Mouse (Mus musculus) ovary, postnatal 10 days (tissue): Measurements from ENCODE around the gene Castor2.

Source experiments
- DNase-seq: peaks from one replicate; pipeline ENCODE4 v3.0.0; 2022; ENCODE audit warnings: low spot score

Castor2 gene

DNA sequence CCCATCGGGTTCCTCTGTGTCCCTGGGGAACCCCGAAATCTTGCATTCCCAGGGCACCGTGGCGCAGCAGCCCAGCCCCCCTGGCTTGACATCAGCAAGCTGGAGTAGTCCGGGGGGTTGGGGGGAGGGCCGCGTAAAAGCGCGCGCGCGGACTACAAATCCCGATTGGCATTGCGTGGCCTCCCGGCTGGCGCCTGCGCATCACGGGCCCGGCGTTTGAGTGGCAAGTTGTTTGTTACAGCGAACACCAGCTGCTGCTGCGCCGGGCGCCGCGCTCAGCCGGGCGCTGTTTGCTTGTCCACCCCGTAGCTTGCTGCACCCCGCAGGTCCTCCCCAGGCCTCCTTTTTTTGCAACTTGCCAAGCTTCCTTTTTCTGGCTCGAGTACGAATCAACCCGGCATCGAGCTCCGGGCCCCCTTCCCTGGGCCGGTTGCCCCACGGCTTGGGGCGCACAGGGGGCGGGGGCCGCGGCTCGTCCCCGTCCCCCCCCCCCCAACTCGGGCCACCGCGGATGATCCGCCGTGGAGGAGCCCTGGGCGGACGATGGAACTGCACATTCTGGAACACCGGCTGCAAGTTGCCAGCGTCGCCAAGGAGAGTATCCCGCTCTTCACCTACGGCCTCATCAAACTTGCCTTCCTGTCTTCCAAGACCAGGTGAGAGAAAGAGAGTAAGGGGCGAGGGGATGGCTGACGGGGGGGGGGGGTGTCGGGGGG, at the start of gene Castor2:
TSS of gene Castor2 (plus strand) at position 216 of the 716 bp plus-strand sequence.
- DNase-seq: peak; percentile 83

DNA sequence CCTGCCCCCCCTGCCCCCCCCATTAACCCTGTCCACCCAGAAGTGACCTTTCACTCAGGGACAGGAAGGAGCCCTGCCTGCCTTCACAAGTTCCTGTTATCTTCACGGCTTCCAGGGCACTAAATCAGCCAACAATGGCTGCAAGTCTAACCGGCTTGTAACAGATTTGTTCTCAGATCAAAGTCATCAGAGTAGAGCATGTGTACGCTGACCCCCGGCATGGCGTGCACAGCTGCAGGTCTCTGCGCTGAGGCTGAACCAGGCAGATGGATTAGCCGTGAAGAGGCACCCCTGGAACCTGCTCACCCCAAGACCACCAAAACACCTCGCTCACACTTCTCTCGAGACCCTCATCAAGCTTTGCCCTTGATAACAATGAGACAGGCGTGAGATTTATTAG, 48.8 kb upstream of the Castor2 start:
- DNase-seq: no peak

DNA sequence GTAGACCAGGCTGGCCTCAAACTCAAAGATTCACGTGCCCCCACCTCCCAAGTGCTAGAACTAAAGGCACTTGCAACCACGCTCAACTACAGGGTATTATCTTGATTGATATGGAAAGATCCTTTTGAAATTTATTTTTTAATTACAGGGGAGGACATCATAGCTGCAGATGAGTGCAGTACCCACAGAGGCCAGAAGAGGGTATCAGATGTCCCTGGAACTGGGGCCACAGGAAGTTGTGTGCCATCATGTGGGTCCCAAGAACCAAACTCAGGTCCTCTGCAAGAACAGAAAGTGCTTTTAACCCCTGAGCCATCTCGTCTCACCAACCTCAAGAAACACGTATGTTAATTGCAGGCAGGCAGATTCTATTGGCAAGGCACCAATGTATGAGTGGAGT, 46.9 kb upstream of the Castor2 start:
- DNase-seq: no peak

DNA sequence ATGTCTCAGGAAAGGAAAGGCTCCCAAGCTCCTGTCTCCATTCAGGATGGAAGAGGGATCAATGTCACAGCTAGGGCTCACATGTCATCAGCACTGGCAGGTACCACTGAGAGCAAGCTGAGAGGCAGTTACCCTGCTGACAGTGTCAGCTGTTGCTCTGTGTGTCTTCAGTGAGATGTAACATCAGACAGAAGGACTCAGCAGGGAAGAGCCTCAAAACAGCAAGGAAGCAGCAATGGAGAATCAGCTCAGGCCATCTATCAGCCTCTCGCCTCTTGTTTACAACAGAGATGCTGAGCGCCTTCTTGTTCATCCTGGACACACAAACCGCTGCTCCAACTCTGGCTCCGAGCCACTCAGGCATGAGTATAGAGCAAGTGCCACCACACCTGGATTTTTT, 45.0 kb upstream of the Castor2 start:
- no peak for DNase-seq

DNA sequence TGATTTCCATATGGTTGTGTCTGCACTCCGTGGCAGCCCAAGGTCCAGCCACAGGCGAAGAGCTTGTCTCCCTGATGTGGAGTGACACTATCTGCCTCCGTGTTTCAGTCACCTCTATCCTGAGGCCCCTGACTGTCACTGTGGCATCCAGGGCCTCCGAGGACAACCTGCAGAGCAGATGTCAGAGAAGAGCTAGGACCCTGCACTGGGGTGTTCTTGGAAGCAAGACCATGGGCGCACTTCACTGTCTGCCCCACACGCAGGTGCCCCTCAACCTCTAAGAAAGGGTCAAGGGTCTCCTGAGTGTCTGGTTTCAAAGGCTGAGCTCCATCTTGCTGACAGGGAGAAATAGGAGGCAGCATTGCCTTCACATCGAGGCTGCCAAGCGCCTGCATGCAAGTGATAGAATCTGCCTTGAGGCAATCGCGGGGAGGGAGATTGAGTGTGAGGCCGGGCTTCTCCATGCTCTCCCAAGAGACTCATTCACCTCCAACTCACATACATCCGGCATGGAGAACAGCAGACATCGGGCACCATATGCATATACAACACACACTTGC, 40.6 kb upstream of the Castor2 start:
- no peak for DNase-seq

DNA sequence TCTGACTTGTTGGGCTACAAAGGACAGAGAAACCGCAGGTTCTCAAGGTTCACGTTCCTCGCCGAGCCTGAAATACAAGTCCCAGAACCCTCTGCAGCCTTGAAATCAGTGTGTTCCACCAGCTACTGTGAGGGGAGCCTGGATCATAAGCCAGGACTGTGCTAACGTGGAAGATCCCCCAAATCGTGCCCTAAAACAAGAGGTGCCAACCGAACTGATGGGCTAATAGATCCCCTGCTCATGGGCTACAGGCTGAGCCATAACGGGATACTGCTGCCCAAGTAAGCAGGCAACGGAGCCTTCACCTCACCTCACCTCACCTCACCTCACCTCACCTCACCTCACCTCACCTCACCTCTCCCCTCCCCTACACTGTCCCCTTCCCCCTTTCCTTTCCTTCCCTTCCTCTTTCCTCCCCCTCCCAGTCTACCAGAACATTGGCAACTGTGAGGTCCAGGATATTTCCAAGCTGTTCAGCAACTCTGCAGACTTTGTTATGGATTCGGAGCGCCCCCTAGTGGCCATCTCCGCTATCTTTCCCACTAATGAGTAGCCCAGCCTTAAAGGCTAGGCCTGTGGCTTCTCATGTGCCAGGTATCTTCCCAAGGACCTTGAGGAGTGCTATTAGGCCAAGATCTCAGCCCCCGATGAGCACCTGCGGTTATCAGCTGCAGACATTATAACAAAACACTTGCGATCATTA, 36.0 kb upstream of the Castor2 start:
- DNase-seq: peak; percentile 75

DNA sequence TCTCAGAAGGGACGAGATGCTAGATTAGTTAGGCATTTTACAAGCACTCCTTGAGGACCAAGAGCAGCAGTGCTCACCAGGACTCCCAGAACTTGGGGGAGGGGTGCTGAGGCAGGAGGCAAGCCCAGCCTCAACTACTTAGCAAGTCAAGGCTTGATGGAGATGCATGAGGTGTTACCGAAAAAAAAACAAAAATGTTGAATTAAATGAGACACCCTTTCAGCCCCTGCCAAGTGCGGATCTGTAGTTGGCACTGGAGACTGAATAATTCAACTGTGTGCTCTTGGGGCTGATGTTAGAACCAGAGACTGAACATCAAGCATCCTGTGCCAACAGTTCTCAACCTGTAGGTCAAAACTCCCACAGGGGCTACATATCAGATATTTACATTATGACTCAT, 33.2 kb upstream of the Castor2 start:
- DNase-seq: no peak

DNA sequence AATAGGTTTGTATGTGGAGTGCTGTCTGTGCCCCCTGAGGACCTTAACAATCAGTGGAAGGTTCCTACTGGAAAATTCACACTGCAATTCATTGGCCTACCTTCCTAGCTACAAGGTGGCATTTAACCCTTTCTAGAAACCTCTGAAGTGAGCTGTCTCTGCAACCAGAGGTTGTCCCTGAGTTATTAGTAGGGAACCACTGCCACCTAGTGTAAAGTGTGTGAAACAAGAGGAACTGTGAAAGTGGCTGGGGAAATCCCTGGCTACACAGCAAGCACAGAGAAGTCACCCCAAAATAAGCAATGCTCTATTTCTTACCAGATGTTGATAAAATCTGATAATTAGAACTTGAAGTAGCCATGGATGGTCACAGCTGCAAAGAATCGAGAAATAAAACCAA, 31.6 kb upstream of the Castor2 start:
- no peak for DNase-seq

DNA sequence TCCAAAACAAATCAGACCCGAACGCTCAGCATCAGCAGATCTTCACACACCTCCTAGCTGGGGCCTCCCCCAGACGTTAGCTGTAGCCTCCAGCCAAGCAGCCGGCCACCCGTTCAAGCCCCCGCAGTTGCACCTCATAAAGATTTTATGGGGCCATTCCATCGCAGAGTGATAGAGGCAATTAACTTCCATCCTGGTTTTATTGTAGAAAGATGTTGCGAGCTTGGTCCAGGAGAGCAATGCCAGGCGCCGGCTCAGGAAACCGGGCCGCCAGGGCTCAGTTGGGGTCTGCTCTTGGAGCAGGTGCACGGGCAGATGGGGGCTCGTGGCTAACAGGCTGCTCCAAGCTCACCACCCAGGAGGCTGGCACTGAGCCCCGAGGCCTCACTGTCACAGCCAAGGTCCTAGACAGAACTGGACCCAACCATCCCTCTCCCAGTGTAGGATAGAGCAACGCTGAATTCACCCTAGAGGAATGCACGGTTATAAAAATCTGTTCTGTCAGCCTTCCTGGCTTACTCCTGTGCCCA, 25.9 kb upstream of the Castor2 start:
- DNase-seq: no peak

DNA sequence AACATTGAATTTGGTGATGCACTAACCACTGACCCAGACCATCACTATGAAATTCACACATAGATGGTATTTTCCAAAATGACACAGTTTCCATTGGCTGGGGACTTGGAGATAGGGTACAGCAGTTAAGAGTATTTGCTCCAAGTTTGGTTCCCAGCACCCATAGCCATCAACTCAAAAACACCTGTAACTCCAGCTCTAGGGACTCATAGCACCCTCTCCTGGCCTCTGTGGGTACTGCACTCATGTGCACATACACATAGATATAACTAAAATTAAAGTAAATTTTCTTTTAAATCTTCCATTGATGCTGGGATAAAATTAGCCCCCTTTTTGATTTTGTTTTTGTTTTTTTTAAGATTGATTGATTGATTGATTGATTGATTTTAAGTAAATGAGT, 25.1 kb upstream of the Castor2 start:
- DNase-seq: no peak

DNA sequence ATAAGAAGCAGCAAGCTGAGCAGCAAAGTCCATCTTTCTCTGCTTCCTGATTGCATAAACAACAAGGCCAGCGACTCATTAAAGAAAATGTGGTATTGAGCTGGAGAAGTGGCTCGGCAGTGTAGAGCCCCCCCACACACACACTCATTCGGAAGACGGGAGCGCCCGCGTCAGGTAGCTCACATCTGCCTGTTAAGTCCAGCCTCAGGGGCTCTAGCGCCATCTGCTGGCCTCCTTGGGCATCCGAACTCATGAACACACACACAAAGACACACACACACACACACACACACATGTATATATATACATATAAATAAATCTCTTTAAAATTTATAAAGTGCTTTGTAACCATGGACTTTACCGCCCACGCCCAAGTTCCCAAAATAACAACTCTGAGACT, 23.3 kb upstream of the Castor2 start:
- no peak for DNase-seq

DNA sequence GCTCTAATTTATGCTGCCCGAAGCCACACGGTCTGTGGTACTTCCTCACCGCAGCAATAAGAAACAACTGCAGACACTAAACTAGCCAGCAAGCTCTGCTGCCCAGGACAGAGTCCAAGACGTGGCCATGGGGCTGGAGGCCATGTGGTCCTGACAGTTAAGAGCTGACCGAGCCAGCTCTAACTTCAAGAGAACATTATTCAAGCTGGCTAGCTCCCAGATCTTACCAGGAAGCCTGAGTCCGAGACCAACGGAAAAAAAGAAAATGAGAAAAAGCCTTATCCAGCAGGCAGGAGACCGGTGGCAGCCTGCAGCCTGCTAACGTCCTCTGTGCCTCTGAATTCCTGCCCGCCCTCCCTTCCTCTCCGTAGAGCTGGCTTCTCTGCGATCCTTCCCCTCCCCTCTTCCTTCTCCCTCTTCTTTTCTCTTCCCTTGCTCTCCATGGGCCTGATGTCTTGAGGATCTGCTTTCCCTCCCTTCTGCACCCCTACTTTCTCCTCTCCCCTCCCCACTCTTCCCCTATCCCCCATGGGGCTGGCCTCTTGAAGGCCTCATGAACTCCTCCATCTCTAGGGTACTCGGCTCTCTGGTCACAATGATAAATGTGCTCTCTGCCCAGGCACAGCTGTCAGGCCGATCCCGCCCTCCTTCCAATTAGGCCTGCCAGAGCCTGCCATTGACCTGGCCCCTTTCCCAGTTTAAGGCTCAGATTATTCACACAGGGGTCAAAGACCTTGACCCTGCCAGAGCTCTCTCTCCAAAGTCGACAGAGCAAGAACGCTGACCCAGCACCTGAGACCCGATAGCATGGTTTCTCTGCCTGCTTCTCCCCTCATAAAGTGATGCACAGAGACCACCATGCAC, 18.6 kb upstream of the Castor2 start:
- no peak for DNase-seq

DNA sequence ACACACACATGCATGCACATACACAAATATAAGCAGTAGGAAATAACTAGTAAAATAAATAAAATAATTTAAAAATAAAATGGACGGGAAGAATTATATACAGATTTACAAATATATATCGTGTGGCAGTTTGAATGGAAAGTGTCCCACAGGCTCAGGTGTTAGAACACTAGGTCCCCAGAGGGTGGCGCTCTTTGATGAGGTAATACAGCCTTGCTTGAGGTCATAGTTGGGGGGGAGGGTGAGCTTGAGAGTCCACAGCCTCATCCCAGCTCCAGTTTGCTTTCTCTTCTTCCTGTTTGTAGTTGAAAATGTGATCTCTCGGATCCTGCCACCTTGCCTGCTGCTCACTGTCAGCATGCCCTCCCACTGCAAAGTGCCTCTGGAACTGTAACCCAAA, 14.3 kb upstream of the Castor2 start:
- DNase-seq: no peak

DNA sequence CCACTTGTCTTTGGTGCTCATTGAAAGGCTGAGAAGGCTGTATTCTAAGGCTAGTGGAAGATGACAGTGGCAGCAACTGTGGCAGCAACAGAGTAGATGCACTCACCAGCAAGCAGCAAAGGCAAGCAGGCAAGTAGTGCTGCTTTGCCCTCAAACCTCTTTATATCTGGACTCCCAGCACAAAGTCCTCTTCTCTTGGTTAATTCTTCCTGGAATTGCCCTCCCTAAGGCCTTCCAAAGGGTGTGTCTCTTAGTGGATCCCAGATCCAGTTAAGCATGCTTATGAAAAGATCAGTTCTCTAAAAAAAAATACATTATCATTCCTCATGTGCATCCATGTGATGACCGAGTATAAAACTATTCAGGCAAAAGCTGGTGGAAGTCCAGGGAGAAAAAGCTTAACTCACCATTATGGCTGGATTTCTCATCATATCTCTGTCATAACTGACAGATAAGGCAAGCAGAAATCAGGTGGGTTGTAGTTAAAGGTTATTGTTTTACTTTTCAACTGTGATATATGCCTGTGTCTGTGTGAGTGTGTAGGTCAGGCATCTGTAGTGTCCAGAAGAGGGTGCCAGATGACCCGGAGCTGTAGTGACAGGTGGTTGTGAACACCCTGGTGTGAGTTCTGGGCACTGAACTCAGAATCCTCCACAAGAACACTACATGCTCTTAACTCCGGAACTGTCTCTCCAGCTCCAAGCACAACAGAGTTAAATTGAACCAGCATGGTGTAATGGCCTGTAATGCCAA, 13.4 kb upstream of the Castor2 start:
- DNase-seq: no peak

DNA sequence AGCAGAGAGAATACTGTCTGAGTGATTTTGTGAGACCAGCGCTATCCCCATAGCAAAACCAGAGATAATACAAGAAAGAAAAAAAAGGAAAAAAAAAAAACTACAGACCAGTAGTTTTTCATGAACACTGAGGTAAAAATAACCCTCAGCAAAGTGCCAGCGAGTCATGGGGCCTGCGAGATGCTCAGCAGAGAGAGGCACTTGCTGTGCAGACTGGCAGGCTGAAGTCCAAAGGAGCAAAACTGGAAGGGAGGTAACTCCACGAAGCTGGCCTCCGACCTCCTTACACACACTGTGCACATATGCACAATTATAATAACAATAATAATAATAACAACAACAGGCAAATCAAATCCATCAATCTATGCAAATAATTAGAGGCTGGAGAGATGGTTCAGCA, 12.3 kb upstream of the Castor2 start:
- DNase-seq: no peak

DNA sequence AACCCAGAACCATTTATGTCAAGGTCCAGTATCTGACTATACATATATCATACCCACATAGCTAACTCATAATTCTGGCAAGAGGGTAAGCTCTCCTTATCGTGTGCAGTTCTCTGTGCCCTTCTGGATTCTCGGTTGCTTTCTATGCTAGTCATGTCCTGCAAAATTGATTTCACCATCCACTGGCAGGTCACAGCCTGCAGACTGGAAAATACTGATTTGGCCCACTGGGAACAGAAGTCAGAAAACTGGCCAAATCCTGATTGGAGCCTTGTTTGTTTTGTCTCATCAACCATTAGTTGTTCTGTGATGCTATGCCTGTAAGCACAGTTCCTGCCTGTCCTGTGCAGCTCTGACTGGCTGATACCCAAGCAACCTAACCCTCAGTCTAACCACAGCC, 3.7 kb upstream of the Castor2 start:
- DNase-seq: no peak

DNA sequence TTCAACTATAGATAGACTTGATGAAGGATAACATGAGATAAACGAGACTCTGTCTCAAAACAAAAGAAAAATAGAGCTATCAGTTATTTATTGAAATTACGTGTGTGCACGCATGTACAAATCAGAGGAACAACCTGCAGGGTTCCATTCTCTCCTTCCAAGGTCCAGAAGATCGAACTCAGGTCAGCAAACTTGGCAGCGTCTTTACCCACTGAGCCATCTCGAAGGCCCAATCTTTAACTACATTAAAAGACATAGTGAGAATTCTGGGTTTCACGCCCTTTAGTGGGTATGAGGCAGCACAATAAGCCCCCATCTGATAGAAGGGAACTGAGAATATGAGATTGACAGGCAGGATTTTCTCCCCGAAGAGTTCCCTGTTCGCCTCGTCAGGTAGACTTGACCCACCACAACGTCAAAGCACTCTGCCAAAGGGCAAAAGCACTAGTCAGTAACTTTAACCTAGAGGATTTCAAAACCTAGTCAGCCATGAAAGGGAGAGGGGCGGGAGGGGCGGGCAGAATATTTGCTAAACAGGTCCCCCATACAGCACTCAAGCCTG, 1.1 kb upstream of the Castor2 start:
- DNase-seq: no peak

DNA sequence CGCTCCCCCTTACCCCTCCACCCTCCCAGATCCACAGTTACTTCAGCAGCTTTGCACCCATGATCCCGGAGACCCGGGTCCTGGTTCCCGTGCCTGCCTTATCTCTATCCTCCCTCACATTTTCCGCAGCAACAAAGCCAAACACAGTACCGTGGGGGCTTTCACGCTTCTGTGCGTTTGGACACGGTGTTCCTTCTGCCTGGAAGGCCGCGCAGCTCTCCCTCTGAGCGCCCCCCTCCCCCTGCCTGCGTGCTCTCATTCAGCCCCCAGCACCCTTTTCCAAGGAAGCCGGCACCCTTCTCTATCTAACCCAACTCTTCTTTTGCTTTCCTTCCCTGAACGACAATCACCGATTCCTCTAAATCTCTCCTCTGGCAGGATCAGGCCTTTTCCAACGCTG, 535 bp upstream of the Castor2 start:
- DNase-seq: no peak

DNA sequence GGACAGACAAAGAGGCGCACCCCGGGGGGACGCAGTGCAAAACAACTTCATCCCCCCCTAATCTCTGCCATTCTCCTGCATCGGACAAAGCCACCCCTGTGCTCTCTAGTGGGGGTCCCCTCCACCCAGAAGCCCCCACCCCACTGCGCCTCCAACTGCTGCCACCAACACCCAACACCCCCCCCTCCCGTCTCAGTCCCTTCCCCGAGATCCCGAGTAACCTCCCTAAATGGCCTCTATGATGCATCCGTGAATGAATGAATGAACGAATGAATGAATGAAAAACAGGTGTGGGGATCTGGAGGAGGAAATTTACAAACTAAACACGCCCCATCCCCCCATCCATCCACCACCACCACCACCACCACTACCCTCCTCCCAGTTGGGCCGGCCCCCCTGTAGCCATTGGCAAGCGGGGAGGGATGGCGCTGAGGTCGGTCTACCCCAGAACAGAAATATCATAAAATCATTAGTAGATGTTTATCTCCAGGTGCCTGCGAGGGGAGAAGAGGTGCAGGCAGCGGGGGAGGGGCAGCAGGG, 791 bp downstream of the Castor2 start:
- no peak for DNase-seq

DNA sequence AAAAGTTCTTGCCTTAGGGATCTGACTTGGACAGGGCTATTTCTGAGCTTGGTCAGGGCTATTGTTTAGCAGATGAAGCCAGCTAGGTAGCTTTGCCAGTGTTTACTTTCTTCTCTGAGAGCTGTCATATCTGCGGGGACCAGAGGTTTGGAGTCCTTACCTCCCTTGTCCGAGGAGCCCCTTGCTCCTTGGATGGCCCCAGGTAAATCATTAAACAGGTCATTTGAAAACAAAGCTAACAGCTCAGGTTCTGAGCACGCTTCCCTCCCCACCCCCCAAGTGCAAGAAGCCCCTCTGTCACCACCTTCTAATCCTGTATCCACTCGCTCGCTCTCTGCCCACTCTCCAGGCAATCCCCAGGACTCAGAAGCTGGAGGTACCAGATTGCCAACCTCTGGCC, 1.8 kb downstream of the Castor2 start:
- DNase-seq: no peak

DNA sequence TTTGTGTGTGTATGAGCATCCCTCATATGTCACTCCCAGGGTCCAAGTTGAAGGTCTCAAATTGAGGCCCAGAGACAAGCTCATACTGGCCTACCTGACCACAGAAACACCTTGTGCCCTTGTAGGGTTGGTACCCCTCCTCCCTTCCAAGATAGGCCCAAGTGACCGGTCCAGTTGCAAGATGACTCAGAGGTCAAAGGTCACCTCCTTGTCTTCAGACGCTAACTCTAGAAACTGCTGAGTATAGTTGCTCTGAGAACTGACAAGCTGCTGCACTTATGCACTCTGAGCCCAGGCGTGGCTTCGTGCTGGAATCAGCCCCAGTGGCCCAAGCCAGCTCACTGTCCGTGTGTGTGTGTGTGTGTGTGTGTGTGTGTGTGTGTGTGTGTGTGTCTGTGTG, 2.4 kb downstream of the Castor2 start:
- DNase-seq: peak; percentile 3
